Mouse (Mus musculus) stomach, embryonic 15.5 days (tissue): ENCODE data around the gene Tdrd5. TPM values are rescaled to one million over a fixed set of nuclear protein-coding genes. Genes with fewer than 3 reads are reported as not detected.
"Not testable (repeated sequence)": the region's sequence is repeated elsewhere in the genome, so short reads cannot be mapped to it uniquely, and the experiment has no call there.

Source experiments
- ATAC-seq: fragments of 200-750 bp; cut with Nextera tagmentation; 2 replicates; pipeline ENCODE4 v1.8.0; 2017; ENCODE audit warnings: low read depth, moderate number of reproducible peaks, moderate TSS enrichment; ENCODE audit not compliant: insufficient read depth, low FRiP score
- H3K27ac ChIP-seq: fragments of 300-500 bp; sonication (generic); 2 replicates; pipeline ENCODE4 v1.5.1; 2015; ENCODE audit warnings: mild to moderate bottlenecking, inconsistent platforms
- H3K27me3 ChIP-seq: fragments of 300-500 bp; sonication (generic); replicated peaks from 2 replicates; pipeline ENCODE4 v1.6.1; 2015; ENCODE audit warnings: inconsistent platforms
- H3K36me3 ChIP-seq: fragments of 300-500 bp; sonication (generic); 2 replicates; pipeline ENCODE4 v1.6.1; 2015; ENCODE audit warnings: inconsistent platforms
- H3K4me1 ChIP-seq: fragments of 300-500 bp; sonication (generic); 2 replicates; pipeline ENCODE4 v1.6.1; 2015; ENCODE audit warnings: inconsistent platforms
- H3K4me2 ChIP-seq: fragments of 300-500 bp; sonication (generic); 2 replicates; pipeline ENCODE4 v1.6.1; 2015; ENCODE audit warnings: mild to moderate bottlenecking, inconsistent platforms
- H3K4me3 ChIP-seq: fragments of 300-500 bp; sonication (generic); replicated peaks from 2 replicates; pipeline ENCODE4 v1.5.1; 2015; ENCODE audit warnings: inconsistent platforms
- H3K9ac ChIP-seq: fragments of 300-500 bp; sonication (generic); 2 replicates; pipeline ENCODE4 v1.6.1; 2015; ENCODE audit warnings: inconsistent platforms
- H3K9me3 ChIP-seq: fragments of 300-500 bp; sonication (generic); 2 replicates; pipeline ENCODE4 v1.6.1; 2016; ENCODE audit warnings: inconsistent platforms
- WGBS: fragments of 180-500 bp; shearing (Covaris S2); methylation state at CpG from one replicate; pipeline ENCODE4 v1.1.7; 2015; 5-methylcytosine and 5-hydroxymethylcytosine counted together
- polyA plus RNA-seq: library from polyadenylated mRNA; unstranded; fragments of >200 nt; fragmentation: Nextera tagmentation; extraction: Ambion mirVana; gene quantifications from 2 replicates; pipeline ENCODE4 v1.2.1, GENCODE M21; 2015

Gene Tdrd5
- polyA plus RNA-seq, 1 experiment from 2014 or later: 0.68 TPM

GRCm38 (mm10) chr1:156288556-156289221 is 14.8 kb downstream of the Tdrd5 start:
- WGBS: 81% methylated on average over 9 of the region's 9 CpGs
- no peak for ATAC-seq
- Histone ChIP-seq H3K4me2 (no peak overlapping the region), H3K27me3 (no peaks in the 10 kb centered on the region), H3K9ac (no peak overlapping the region), H3K36me3 (no peaks in the 10 kb centered on the region), H3K4me3 (no peak overlapping the region), H3K4me1 (no peaks in the 10 kb centered on the region), H3K9me3 (no peaks in the 10 kb centered on the region), H3K27ac (no peak overlapping the region)

- Histone ChIP-seq H3K4me1 (no peaks in the 10 kb centered on the region), H3K9me3 (no peaks in the 10 kb centered on the region), H3K27me3 (no peaks in the 10 kb centered on the region), H3K36me3 (no peaks in the 10 kb centered on the region), H3K27ac (no peak overlapping the region), H3K4me3 (no peak overlapping the region), H3K9ac (no peak overlapping the region), H3K4me2 (no peak overlapping the region)
- 85% methylated on average over 5 of the region's 5 CpGs for WGBS
- ATAC-seq: no peak
Observed at GRCm38 (mm10) chr1:156285541-156285896, 17.9 kb downstream of the Tdrd5 start.

GRCm38 (mm10) chr1:156284851-156285540 is 18.5 kb downstream of the Tdrd5 start:
- 44% methylated on average over 9 of the region's 9 CpGs for WGBS
- ATAC-seq: no peak
- no peaks in the 10 kb centered on the region for H3K36me3 ChIP-seq
- H3K9me3 ChIP-seq: no peaks in the 10 kb centered on the region
- H3K9ac ChIP-seq: no peak overlapping the region
- H3K27ac ChIP-seq: no peak overlapping the region
- no peak overlapping the region for H3K4me3 ChIP-seq
- no peaks in the 10 kb centered on the region for H3K27me3 ChIP-seq
- no peak overlapping the region for H3K4me2 ChIP-seq
- no peaks in the 10 kb centered on the region for H3K4me1 ChIP-seq

GRCm38 (mm10) chr1:156284207-156284606 is 19.3 kb downstream of the Tdrd5 start:
- H3K4me2 ChIP-seq: no peak overlapping the region
- H3K4me1 ChIP-seq: no peaks in the 10 kb centered on the region

GRCm38 (mm10) chr1:156280131-156280530 is 23.3 kb downstream of the Tdrd5 start:
- H3K27me3 ChIP-seq: no peaks in the 10 kb centered on the region
- no peak overlapping the region for H3K27ac ChIP-seq

More at GRCm38 (mm10) chr1:156284207-156284606, 19.3 kb downstream of the Tdrd5 start:
- Histone ChIP-seq H3K9me3 (no peaks in the 10 kb centered on the region), H3K27me3 (no peaks in the 10 kb centered on the region), H3K9ac (no peak overlapping the region), H3K27ac (no peak overlapping the region), H3K36me3 (no peaks in the 10 kb centered on the region), H3K4me3 (no peak overlapping the region)
- WGBS: 56% methylated on average over 10 of the region's 10 CpGs
- no peak for ATAC-seq

GRCm38 (mm10) chr1:156273647-156274046 is 29.8 kb downstream of the Tdrd5 start:
- H3K4me2 ChIP-seq: no peak overlapping the region

More at GRCm38 (mm10) chr1:156280131-156280530, 23.3 kb downstream of the Tdrd5 start:
- H3K36me3 ChIP-seq: no peaks in the 10 kb centered on the region
- no peak overlapping the region for H3K9ac ChIP-seq
- H3K4me3 ChIP-seq: no peak overlapping the region
- no peak for ATAC-seq
- H3K9me3 ChIP-seq: no peaks in the 10 kb centered on the region
- 71% methylated on average over 7 of the region's 7 CpGs for WGBS
- H3K4me1 ChIP-seq: no peaks in the 10 kb centered on the region
- no peak overlapping the region for H3K4me2 ChIP-seq

GRCm38 (mm10) chr1:156271654-156272053 is 31.8 kb downstream of the Tdrd5 start:
- no peak for ATAC-seq
- H3K36me3 ChIP-seq: no peaks in the 10 kb centered on the region
- H3K4me2 ChIP-seq: no peak overlapping the region
- WGBS: 45% methylated on average over 5 of the region's 5 CpGs
- no peaks in the 10 kb centered on the region for H3K9me3 ChIP-seq
- no peak overlapping the region for H3K9ac ChIP-seq
- no peak overlapping the region for H3K4me3 ChIP-seq
- no peaks in the 10 kb centered on the region for H3K27me3 ChIP-seq
- H3K27ac ChIP-seq: no peak overlapping the region
- no peaks in the 10 kb centered on the region for H3K4me1 ChIP-seq

More at GRCm38 (mm10) chr1:156273647-156274046, 29.8 kb downstream of the Tdrd5 start:
- Histone ChIP-seq H3K27me3 (no peaks in the 10 kb centered on the region), H3K9me3 (no peaks in the 10 kb centered on the region), H3K9ac (no peak overlapping the region), H3K4me3 (no peak overlapping the region), H3K36me3 (no peaks in the 10 kb centered on the region), H3K4me1 (no peaks in the 10 kb centered on the region), H3K27ac (no peak overlapping the region)
- 65% methylated on average over 7 of the region's 7 CpGs for WGBS
- no peak for ATAC-seq

- Histone ChIP-seq H3K27me3 (no peaks in the 10 kb centered on the region), H3K4me1 (no peaks in the 10 kb centered on the region), H3K9ac (no peak overlapping the region), H3K9me3 (no peaks in the 10 kb centered on the region), H3K27ac (no peak overlapping the region), H3K4me2 (no peak overlapping the region), H3K36me3 (no peaks in the 10 kb centered on the region), H3K4me3 (no peak overlapping the region)
- 80% methylated on average over 9 of the region's 9 CpGs for WGBS
- ATAC-seq: no peak
Observed at GRCm38 (mm10) chr1:156270471-156270870, 33.0 kb downstream of the Tdrd5 start.

- not testable (repeated sequence) for H3K27me3 ChIP-seq
Observed at GRCm38 (mm10) chr1:156268546-156268945, 34.9 kb downstream of the Tdrd5 start.

GRCm38 (mm10) chr1:156263946-156264345 is 39.5 kb downstream of the Tdrd5 start:
- H3K4me1 ChIP-seq: no peaks in the 10 kb centered on the region
- H3K4me2 ChIP-seq: no peak overlapping the region
- no peaks in the 10 kb centered on the region for H3K27me3 ChIP-seq
- no peaks in the 10 kb centered on the region for H3K36me3 ChIP-seq
- 91% methylated on average over 8 of the region's 8 CpGs for WGBS
- no peaks in the 10 kb centered on the region for H3K9me3 ChIP-seq
- H3K4me3 ChIP-seq: no peak overlapping the region
- ATAC-seq: no peak
- H3K9ac ChIP-seq: no peak overlapping the region
- no peak overlapping the region for H3K27ac ChIP-seq

More at GRCm38 (mm10) chr1:156268546-156268945, 34.9 kb downstream of the Tdrd5 start:
- H3K9ac ChIP-seq, H3K36me3 ChIP-seq, H3K27ac ChIP-seq, H3K4me3 ChIP-seq, H3K9me3 ChIP-seq, H3K4me2 ChIP-seq, H3K4me1 ChIP-seq, ATAC-seq: not testable (repeated sequence)
- WGBS: 39% methylated on average over 3 of the region's 3 CpGs

GRCm38 (mm10) chr1:156263352-156263751 is 40.1 kb downstream of the Tdrd5 start:
- no peaks in the 10 kb centered on the region for H3K27me3 ChIP-seq
- H3K4me2 ChIP-seq: no peak overlapping the region
- no peaks in the 10 kb centered on the region for H3K9me3 ChIP-seq
- no peak overlapping the region for H3K27ac ChIP-seq
- no peaks in the 10 kb centered on the region for H3K36me3 ChIP-seq
- no peak overlapping the region for H3K4me3 ChIP-seq
- no peak for ATAC-seq
- no peaks in the 10 kb centered on the region for H3K4me1 ChIP-seq
- H3K9ac ChIP-seq: no peak overlapping the region
- 50% methylated on average over 2 of the region's 2 CpGs for WGBS

GRCm38 (mm10) chr1:156254866-156255265 is 48.6 kb downstream of the Tdrd5 start:
- no peaks in the 10 kb centered on the region for H3K4me1 ChIP-seq
- no peak overlapping the region for H3K4me2 ChIP-seq
- 74% methylated on average over 4 of the region's 4 CpGs for WGBS
- no peak overlapping the region for H3K27ac ChIP-seq
- H3K36me3 ChIP-seq: no peaks in the 10 kb centered on the region
- H3K27me3 ChIP-seq: no peaks in the 10 kb centered on the region
- no peaks in the 10 kb centered on the region for H3K9me3 ChIP-seq
- H3K9ac ChIP-seq: no peak overlapping the region
- no peak for ATAC-seq
- H3K4me3 ChIP-seq: no peak overlapping the region
